Mouse (Mus musculus) regulatory T cell (primary cell): ENCODE results near the gene Rffl.

Experiments used
- in situ Hi-C: fragments of 300-600 bp; cut with MboI, MseI; formaldehyde crosslinking; loops from one replicate; pipeline ENCODE4 v1.15.1; 2025; ENCODE audit warnings: high pct_unique_total_duplicates

Gene Rffl

DNA sequence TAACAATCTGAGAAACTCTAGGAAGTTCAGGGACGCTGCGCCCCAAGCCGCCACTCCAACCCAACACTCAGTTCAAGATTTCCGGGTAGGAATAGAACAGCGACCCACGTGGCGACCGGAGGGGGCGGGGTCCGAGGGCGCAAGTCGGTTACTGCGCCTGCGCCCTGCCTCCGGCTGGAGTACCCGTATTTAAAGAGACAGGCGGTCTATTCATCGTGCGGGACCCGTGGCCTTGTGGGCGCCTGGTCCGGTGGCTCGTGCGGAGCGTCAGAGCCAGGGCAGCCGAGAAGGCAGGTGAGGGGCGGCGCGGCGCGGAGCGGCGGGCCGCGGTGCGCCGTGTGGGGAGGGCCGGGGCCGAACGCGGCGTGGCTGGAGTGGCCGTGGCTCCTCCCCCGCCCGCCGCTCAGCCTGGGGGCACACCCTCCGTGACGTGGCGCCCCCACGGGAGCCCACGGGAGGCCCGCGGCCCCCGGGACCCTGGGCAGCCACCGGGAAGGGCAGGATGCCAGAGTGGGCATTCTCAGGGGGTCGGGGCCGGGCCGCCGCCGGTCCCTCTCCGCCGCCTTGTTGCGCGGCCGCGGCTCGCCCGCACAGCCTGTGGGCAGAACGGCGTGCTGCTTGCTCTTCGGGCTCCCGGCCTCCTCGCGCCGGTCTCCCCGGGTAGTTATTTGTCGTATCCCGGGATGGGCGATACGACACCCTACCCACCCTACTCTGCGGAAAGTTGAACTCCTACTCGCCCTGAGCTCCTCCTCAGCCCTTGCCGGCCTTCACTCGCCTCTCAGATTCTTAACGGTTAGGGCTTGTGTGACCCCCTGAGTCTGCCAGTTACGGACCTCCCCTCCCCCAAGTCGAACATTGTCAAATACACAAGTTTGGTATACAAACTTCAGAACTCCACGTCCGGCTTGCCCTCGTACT, 89.8 kb downstream of the Rffl start, which contains the start of gene Lig3:
Gene Lig3, plus strand, starts transcription at position 126 of the 921 bp plus-strand sequence.
- in situ Hi-C loops, result no loop called here

DNA sequence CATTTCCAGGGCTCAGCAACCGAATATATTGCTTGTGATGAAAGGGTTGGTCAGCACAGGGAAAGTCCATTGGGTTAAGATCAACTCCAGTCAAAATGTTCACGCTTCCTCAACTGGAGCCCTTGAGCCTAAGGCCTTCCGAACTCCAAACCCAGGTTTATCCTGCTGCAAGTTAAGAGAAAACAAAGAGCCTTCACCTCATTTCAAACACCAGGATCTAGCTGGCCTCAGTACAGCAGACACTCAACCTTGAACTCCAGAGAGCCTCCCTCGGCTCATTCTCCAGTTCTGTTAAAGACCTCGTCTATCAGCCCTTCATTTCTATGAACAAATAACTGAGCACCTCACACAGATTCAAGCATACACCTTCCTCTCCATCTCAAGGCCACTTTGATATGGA, 90.9 kb downstream of the Rffl start:
- in situ Hi-C loops, result no loop called here

DNA sequence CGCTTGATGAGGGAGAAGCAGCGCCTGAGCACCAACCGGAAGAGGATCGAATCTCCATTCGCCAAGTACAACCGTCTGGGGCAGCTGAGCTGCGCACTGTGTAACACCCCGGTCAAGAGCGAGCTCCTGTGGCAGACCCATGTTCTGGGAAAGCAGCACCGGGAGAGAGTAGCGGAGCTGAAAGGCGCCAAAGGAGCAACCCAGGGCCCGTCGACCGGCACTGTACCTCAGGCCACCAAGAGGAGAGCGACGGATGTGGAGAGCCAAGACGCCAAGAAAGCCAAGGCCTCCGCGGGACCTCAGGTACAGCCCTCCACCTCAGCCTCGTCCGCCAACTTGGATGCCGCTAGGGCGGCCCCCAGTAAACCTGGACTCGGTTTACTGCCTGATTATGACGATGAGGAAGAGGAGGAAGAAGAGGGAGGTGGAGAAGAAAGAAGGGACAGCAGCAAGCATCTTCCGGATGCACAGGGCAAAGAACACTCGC, 106.5 kb downstream of the Rffl start:
- in situ Hi-C loops, result no loop called here

DNA sequence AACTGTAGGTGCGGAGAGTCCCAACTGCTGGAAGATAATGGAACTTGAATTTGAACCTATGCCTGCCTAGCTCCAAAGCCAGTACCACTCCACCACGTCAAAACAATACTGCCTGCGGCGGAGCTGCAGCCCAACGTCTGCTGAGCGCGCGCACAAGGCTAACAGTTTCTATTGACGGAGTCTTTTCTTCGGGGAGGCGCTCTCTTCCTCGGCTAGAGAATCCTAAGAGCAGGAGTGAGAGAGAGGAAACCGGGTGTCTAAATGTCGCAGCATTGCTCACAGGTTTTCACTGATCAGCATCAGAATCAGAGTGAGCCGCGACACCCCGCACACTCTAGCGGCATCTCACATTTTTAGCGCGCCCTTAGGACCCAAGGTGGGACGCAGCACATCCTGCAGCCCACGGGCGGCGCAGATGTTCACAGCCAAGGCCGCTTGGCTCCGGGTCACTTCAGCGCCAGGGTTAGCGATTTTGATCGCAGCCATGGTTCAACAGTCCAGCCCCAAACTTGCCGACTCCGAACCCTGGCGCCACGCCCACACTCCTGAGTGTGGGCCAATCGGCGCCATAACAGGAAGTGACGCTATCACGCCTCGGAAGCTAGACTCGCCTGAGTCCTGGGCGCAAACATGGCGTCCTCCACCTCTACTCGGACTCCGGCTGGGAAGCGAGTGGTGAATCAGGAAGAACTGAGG, 107.1 kb downstream of the Rffl start, which contains the start of the genes Cct6b and Zfp830:
Gene Cct6b, minus strand, starts transcription at position 580 of the 696 bp plus-strand sequence.
Gene Zfp830, plus strand, starts transcription at position 604 of the 696 bp plus-strand sequence.
- in situ Hi-C loops, result no loop called here

DNA sequence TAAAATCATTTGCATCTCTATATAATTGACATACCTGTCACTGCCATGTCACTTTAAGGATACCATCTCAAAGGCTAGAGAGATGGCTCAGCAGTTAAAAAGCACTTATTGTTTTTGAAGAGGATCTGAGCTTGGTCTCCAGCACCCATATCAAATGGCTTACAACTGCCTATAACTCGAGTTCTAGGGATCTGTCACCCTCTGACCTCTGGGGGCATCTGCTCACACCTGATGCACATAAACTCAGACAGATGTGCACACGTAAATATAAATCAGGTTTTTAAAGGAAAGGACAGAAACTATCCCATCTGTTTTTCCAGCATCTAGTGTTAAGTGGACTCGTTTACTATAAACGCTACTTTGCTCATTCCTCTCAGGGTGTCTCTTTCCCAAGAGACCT, 107.7 kb downstream of the Rffl start:
- in situ Hi-C loops, result no loop called here

- in situ Hi-C loops, result no loop called here
These were observed 108.7 kb downstream of the Rffl start for GRCm38 (mm10) chr11:82762286-82762829.

DNA sequence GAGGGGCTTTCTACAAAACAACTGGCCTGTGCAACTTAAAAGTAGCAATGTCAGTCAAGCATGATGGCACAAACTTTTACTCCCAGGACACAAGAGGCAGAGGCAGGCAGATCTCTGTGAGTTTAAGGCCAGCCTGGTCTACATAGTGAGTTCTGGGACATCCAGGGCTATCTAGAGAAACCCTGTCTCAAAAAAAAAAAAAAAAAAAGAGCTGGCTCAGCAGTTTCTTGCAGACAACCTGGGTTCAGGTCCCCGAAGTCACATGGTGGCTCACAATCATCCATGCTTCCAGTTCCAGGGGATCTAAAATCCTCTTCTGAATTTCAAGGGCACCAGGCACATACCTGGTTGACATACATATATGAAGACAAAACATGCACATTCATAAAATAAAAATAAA, 115.1 kb downstream of the Rffl start:
- in situ Hi-C loops, result no loop called here
